Mouse (Mus musculus): ENCODE results near the gene Slu7. TPM values are rescaled to one million over a fixed set of nuclear protein-coding genes. Genes with fewer than 3 reads are reported as not detected.

Gene Slu7
- polyA plus RNA-seq, 2 experiments: 15.5 to 48.2 TPM

DNA sequence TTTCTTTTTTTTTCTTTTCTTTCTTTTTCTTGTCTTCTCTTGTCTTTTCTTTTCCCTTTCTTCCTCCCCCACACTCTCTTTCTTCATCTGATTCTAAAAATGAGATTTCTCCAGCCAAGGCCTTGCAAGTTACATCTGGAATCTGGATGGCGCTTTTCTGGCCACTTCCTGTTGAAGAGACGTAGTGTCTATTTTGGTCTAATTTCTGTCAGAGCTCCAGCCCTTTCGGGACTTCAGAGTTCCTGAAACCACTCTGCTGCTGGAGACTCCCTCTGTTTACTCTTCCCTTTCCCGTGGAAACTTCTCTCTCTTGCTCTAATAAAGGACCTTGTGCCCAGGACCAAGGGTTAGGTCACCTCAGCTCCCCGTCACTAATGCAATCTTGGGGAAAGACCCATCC, 36.6 kb downstream of the Slu7 start:
- no peak for TF ChIP-seq POLR2A (IDR thresholded peaks at IDR 0.05; ENCODE audit: borderline replicate concordance, extremely low read depth, insufficient read depth, insufficient read length)
- no peaks in the 10 kb centered on the region for H3K36me3 ChIP-seq (ENCODE audit: control insufficient read depth, insufficient read depth, low read length)
- H3K27me3 ChIP-seq (ENCODE audit: control insufficient read depth, insufficient read depth, low read length): no peaks in the 10 kb centered on the region
- H3K9ac ChIP-seq (ENCODE audit: low read depth, low read length, severe bottlenecking): no peak overlapping the region
- ATAC-seq (ENCODE audit: low FRiP score, low read depth) (no peak), DNase-seq (ENCODE audit: low spot score) (no peak)
- no peaks in the 10 kb centered on the region for H3K9me3 ChIP-seq (ENCODE audit: control insufficient read depth, low read length)
- H3K4me3 ChIP-seq (replicated peaks; ENCODE audit: low read length): no peak overlapping the region
- 55% methylated on average over 5 of the region's 5 CpGs for WGBS
- H3K27ac ChIP-seq (replicated peaks; ENCODE audit: low read depth, low read length): no peak overlapping the region
- no peak overlapping the region for H3K4me2 ChIP-seq (replicated peaks; ENCODE audit: low read depth, low read length, severe bottlenecking)
- H3K4me1 ChIP-seq (ENCODE audit: control insufficient read depth, insufficient read depth, low read length): peaks cover 14% of the 10 kb centered on the region

- H3K4me1 ChIP-seq (ENCODE audit: control insufficient read depth, insufficient read depth, low read length): peaks cover 16% of the 10 kb centered on the region
- no peaks in the 10 kb centered on the region for H3K36me3 ChIP-seq (ENCODE audit: control insufficient read depth, insufficient read depth, low read length)
- 76% methylated on average over 6 of the region's 6 CpGs for WGBS
- no peak overlapping the region for H3K9ac ChIP-seq (ENCODE audit: low read depth, low read length, severe bottlenecking)
- TF ChIP-seq POLR2A (IDR thresholded peaks at IDR 0.05; ENCODE audit: borderline replicate concordance, extremely low read depth, insufficient read depth, insufficient read length): no peak
- no peak for DNase-seq (ENCODE audit: low spot score)
- no peaks in the 10 kb centered on the region for H3K9me3 ChIP-seq (ENCODE audit: control insufficient read depth, low read length)
- no peak overlapping the region for H3K27ac ChIP-seq (replicated peaks; ENCODE audit: low read depth, low read length)
- H3K27me3 ChIP-seq (ENCODE audit: control insufficient read depth, insufficient read depth, low read length): no peaks in the 10 kb centered on the region
- no peak overlapping the region for H3K4me3 ChIP-seq (replicated peaks; ENCODE audit: low read length)
- no peak overlapping the region for H3K4me2 ChIP-seq (replicated peaks; ENCODE audit: low read depth, low read length, severe bottlenecking)
- ATAC-seq (ENCODE audit: low FRiP score, low read depth): no peak
These were observed 37.6 kb downstream of the Slu7 start for GRCm38 (mm10) chr11:43470881-43471820.

GRCm38 (mm10) chr11:43473115-43473514, 39.6 kb downstream of the Slu7 start:
- ATAC-seq (ENCODE audit: low FRiP score, low read depth) (no peak), DNase-seq (ENCODE audit: low spot score) (peak; percentile 39)
- H3K36me3 ChIP-seq (ENCODE audit: control insufficient read depth, insufficient read depth, low read length): no peaks in the 10 kb centered on the region
- H3K9me3 ChIP-seq (ENCODE audit: control insufficient read depth, low read length): no peaks in the 10 kb centered on the region
- H3K4me3 ChIP-seq (replicated peaks; ENCODE audit: low read length): no peak overlapping the region
- WGBS: 19% methylated on average over 1 of the region's 1 CpGs
- no peaks in the 10 kb centered on the region for H3K27me3 ChIP-seq (ENCODE audit: control insufficient read depth, insufficient read depth, low read length)
- H3K4me1 ChIP-seq (ENCODE audit: control insufficient read depth, insufficient read depth, low read length): peaks cover 16% of the 10 kb centered on the region
- no peak overlapping the region for H3K27ac ChIP-seq (replicated peaks; ENCODE audit: low read depth, low read length)
- H3K4me2 ChIP-seq (replicated peaks; ENCODE audit: low read depth, low read length, severe bottlenecking): no peak overlapping the region
- no peak overlapping the region for H3K9ac ChIP-seq (ENCODE audit: low read depth, low read length, severe bottlenecking)
- TF ChIP-seq POLR2A (IDR thresholded peaks at IDR 0.05; ENCODE audit: borderline replicate concordance, extremely low read depth, insufficient read depth, insufficient read length): no peak

GRCm38 (mm10) chr11:43473635-43474224, 40.2 kb downstream of the Slu7 start:
- peak overlapping the region; percentile 42 for H3K9ac ChIP-seq (ENCODE audit: low read depth, low read length, severe bottlenecking)
- peak overlapping the region; percentile 32 for H3K4me3 ChIP-seq (replicated peaks; ENCODE audit: low read length)
- H3K27me3 ChIP-seq (ENCODE audit: control insufficient read depth, insufficient read depth, low read length): no peaks in the 10 kb centered on the region
- H3K27ac ChIP-seq (replicated peaks; ENCODE audit: low read depth, low read length): no peak overlapping the region
- 54% methylated on average over 15 of the region's 15 CpGs for WGBS
- no peaks in the 10 kb centered on the region for H3K9me3 ChIP-seq (ENCODE audit: control insufficient read depth, low read length)
- no peak for TF ChIP-seq POLR2A (IDR thresholded peaks at IDR 0.05; ENCODE audit: borderline replicate concordance, extremely low read depth, insufficient read depth, insufficient read length)
- H3K36me3 ChIP-seq (ENCODE audit: control insufficient read depth, insufficient read depth, low read length): no peaks in the 10 kb centered on the region
- peak overlapping the region; percentile 57 for H3K4me2 ChIP-seq (replicated peaks; ENCODE audit: low read depth, low read length, severe bottlenecking)
- DNase-seq (ENCODE audit: low spot score) (no peak), ATAC-seq (ENCODE audit: low FRiP score, low read depth) (no peak)
- H3K4me1 ChIP-seq (ENCODE audit: control insufficient read depth, insufficient read depth, low read length): peaks cover 16% of the 10 kb centered on the region

DNA sequence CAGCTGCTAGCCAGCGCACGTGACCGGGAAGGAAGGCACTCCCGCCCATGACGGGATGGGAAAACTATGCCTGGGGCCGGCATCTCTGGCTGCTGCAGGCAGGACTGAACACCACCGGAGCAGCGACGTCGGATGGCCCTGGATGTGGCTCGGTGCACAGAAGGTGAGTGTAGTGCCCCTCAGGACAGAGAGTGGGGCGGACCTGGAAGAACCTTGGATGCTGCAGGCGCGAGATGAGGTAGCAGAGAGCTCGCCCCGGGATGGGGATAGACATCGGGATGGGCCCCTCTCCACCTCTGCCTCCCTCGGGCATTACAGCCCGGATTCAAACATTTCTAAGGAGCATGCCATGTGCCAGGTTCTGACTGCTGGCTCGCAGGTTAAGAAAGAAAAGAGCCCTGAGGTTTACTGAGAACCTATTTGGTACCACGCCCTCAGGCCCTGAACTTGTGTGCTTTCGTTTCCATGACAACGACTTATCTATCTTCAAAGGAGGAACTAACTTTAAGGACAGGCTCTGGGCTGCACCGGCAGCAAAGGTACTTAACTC, 40.8 kb downstream of the Slu7 start, which contains the start of gene C1qtnf2:
TSS of gene C1qtnf2 (plus strand) at position 52 of the 550 bp plus-strand sequence.
- Histone ChIP-seq H3K4me1 (ENCODE audit: control insufficient read depth, insufficient read depth, low read length) (peaks cover 22% of the 10 kb centered on the region), H3K9ac (ENCODE audit: low read depth, low read length, severe bottlenecking) (peak within 1 kb of the TSS; percentile 42), H3K4me3 (replicated peaks; ENCODE audit: low read length) (peak within 1 kb of the TSS; percentile 32), H3K36me3 (ENCODE audit: control insufficient read depth, insufficient read depth, low read length) (no peaks in the 10 kb centered on the region), H3K4me2 (replicated peaks; ENCODE audit: low read depth, low read length, severe bottlenecking) (peak within 1 kb of the TSS; percentile 57), H3K9me3 (ENCODE audit: control insufficient read depth, low read length) (no peaks in the 10 kb centered on the region), H3K27ac (replicated peaks; ENCODE audit: low read depth, low read length) (no peak within 1 kb of the TSS), H3K27me3 (ENCODE audit: control insufficient read depth, insufficient read depth, low read length) (no peaks in the 10 kb centered on the region)
- TF ChIP-seq POLR2A (IDR thresholded peaks at IDR 0.05; ENCODE audit: borderline replicate concordance, extremely low read depth, insufficient read depth, insufficient read length): no peak
- peak; percentile 81 for ATAC-seq (ENCODE audit: low FRiP score, low read depth)
- WGBS: 3% methylated on average over 24 of the region's 24 CpGs
- DNase-seq (ENCODE audit: low spot score): peak; percentile 36

Data from limb, embryonic 14.5 days (tissue).